Mouse (Mus musculus) thymus, adult 2 months (tissue): Measurements from ENCODE around the gene Mfap5. TPM values are rescaled to one million over a fixed set of nuclear protein-coding genes. Genes with fewer than 3 reads are reported as not detected.

Experiments
- DNase-seq: peaks from one replicate; pipeline ENCODE4 v3.0.0; 2021
- H3K27ac ChIP-seq: fragments of 200-500 bp; 2 replicates; pipeline ENCODE4 v1.5.1; 2012; ENCODE audit warnings: low read length, control low read depth; ENCODE audit not compliant: control insufficient read depth, insufficient read depth
- H3K27me3 ChIP-seq: fragments of 200-500 bp; 2 replicates; pipeline ENCODE4 v1.6.1; 2012; ENCODE audit warnings: mild to moderate bottlenecking, low read length, moderate library complexity, mixed read lengths; ENCODE audit not compliant: control insufficient read depth, insufficient read depth
- H3K36me3 ChIP-seq: fragments of 200-500 bp; 2 replicates; pipeline ENCODE4 v1.6.1; 2012; ENCODE audit warnings: mild to moderate bottlenecking, low read length, moderate library complexity; ENCODE audit not compliant: control insufficient read depth, insufficient read depth
- H3K4me1 ChIP-seq: fragments of 200-500 bp; replicated peaks from 2 replicates; pipeline ENCODE4 v1.6.1; 2012; ENCODE audit warnings: low read length; ENCODE audit not compliant: control insufficient read depth, insufficient read depth
- H3K4me3 ChIP-seq: fragments of 200-500 bp; 2 replicates; pipeline ENCODE4 v1.5.1; 2012; ENCODE audit warnings: mild to moderate bottlenecking, low read length, control low read depth, moderate library complexity; ENCODE audit not compliant: control insufficient read depth, insufficient read depth
- CTCF ChIP-seq: fragments of 200-500 bp; IDR thresholded peaks from 2 replicates; pipeline ENCODE4 v1.5.1; 2012; ENCODE audit warnings: mild to moderate bottlenecking, control low read depth, low read length, moderate library complexity, borderline replicate concordance; ENCODE audit not compliant: control insufficient read depth, poor library complexity, insufficient read depth; ENCODE audit errors: extremely low read depth
- POLR2A ChIP-seq: fragments of 200-500 bp; IDR thresholded peaks from 2 replicates; pipeline ENCODE4 v1.6.1; 2012; ENCODE audit warnings: mild to moderate bottlenecking, low read length, control low read depth, moderate library complexity; ENCODE audit not compliant: control insufficient read depth, poor library complexity, insufficient read depth; ENCODE audit errors: extremely low read depth
- WGBS: fragments of 180-500 bp; shearing (Covaris S2); methylation state at CpG from one replicate; pipeline ENCODE4 v1.1.7; 2018; 5-methylcytosine and 5-hydroxymethylcytosine counted together
- polyA plus RNA-seq: library from polyadenylated mRNA; depleted of rRNA; stranded (reverse); fragments of >200 nt; gene quantifications from 2 replicates; pipeline ENCODE4 v1.2.3, GENCODE M21; 2012

Mfap5 gene
- polyA plus RNA-seq, 1 experiment = 26.2 TPM

DNA sequence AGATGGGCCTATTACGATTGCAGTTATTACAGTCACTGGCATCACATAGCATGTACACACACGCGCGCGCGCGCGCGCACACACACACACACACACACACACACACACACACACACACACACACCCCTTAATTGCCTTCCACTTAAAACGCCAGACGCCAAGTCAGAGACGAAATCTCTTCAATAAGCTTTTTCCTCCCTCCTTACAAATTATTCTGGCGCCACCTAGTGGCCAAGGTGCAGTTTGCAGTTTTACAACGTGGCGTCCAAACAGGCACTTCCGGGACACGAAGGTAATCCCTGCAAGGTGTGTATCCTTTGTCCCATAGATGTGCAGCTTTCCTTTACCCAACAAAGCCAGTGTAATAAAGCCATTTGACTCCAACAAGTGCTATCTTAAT, 54.8 kb downstream of the Mfap5 start:
- Histone ChIP-seq H3K4me1 (no peaks in the 10 kb centered on the region), H3K4me3 (no peak overlapping the region), H3K27me3 (no peaks in the 10 kb centered on the region), H3K36me3 (no peaks in the 10 kb centered on the region), H3K27ac (no peak overlapping the region)
- DNase-seq = peak; percentile 76
- TF ChIP-seq CTCF (peak; percentile 53; the same call in 1 of the 2 replicates), POLR2A (no peak)
- 8% methylated on average over 17 of the region's 17 CpGs for WGBS

DNA sequence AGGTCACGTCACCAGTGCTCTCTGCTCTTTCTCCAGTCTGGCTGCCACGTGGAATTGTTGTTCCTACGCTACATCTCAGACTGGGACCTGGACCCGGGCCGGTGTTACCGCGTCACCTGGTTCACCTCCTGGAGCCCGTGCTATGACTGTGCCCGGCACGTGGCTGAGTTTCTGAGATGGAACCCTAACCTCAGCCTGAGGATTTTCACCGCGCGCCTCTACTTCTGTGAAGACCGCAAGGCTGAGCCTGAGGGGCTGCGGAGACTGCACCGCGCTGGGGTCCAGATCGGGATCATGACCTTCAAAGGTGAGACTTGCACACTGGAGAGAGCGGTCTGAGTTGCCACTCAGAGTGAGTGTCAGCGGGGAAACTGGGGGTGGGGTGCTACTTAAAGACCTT, 55.4 kb downstream of the Mfap5 start:
- no peak for DNase-seq
- WGBS = 82% methylated on average over 20 of the region's 20 CpGs
- no peak for TF ChIP-seq POLR2A
- no peak for TF ChIP-seq CTCF
- Histone ChIP-seq H3K4me1 (no peaks in the 10 kb centered on the region), H3K36me3 (no peaks in the 10 kb centered on the region), H3K27ac (no peak overlapping the region), H3K4me3 (no peak overlapping the region), H3K27me3 (no peaks in the 10 kb centered on the region)

DNA sequence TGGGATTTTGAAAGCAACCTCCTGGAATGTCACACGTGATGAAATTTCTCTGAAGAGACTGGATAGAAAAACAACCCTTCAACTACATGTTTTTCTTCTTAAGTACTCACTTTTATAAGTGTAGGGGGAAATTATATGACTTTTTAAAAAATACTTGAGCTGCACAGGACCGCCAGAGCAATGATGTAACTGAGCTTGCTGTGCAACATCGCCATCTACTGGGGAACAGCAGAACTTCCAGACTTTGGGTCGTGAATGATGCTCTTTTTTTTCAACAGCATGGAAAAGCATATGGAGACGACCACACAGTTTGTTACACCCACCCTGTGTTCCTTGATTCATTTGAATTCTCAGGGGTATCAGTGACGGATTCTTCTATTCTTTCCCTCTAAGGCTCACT, 56.8 kb downstream of the Mfap5 start:
- DNase-seq = peak; percentile 50
- no peaks in the 10 kb centered on the region for H3K36me3 ChIP-seq
- H3K27ac ChIP-seq = no peak overlapping the region
- H3K4me1 ChIP-seq = no peaks in the 10 kb centered on the region
- H3K4me3 ChIP-seq = no peak overlapping the region
- WGBS = 4% methylated on average over 6 of the region's 6 CpGs
- no peak for TF ChIP-seq POLR2A
- TF ChIP-seq CTCF = no peak
- no peaks in the 10 kb centered on the region for H3K27me3 ChIP-seq

DNA sequence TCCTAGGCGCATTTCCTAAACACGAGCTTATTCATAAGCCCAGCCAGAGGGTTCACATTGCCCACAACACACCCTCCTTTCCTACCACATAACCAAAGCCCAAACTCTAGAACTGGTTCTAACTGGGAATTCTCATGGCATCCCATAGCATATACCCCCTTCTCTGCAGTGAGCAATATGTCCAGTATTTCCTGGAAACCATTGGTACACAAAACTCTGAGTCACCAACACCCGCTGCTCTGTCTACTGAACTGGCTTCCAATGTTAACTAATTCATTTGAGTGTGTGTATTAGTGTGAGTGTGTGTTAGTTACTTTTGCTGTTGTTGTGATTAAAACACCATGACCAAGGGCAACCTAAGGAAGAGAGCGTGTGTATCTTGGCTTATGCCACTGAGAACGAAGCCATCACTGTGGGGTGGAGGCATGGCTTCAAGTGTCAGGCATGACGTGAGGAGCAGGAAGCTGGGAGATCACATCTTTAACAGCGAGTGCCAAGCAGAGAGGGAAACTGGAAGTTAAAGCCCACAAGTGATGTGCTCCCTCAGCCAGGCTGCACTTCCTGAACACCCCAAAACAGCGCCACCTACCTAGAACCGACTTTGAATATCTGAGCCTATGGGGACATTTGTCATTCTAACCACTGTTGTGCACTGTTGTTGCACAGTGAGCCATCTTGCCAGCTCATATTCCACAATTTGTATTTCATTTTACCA, 59.6 kb downstream of the Mfap5 start:
- Histone ChIP-seq H3K36me3 (no peaks in the 10 kb centered on the region), H3K27me3 (no peaks in the 10 kb centered on the region), H3K4me1 (no peaks in the 10 kb centered on the region), H3K4me3 (no peak overlapping the region), H3K27ac (no peak overlapping the region)
- no peak for TF ChIP-seq CTCF
- no peak for TF ChIP-seq POLR2A
- DNase-seq = no peak
- 85% methylated on average over 9 of the region's 9 CpGs for WGBS

DNA sequence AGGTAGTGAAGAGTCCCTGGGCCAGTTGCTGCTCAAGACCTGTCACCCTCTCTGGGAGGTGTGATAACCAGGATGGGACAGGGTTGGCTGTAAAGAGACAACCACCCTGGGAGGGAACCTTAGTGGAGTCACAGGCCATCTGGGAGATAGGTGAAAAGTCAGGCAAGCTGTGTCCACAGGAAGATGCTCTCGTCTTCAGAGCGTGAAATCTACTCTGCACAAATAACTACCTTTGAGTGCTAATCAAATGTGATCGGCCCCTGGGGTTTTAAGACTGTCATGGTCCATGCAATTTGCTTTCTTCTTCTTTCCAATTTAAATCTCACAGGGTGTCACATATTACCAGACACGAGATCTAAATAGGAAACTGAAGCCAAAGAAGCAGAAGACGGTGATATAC, 63.5 kb downstream of the Mfap5 start:
- H3K4me1 ChIP-seq = no peaks in the 10 kb centered on the region
- no peak overlapping the region for H3K4me3 ChIP-seq
- TF ChIP-seq CTCF (no peak), POLR2A (no peak)
- H3K27me3 ChIP-seq = no peaks in the 10 kb centered on the region
- no peak for DNase-seq
- no peaks in the 10 kb centered on the region for H3K36me3 ChIP-seq
- no peak overlapping the region for H3K27ac ChIP-seq
- 90% methylated on average over 5 of the region's 5 CpGs for WGBS

DNA sequence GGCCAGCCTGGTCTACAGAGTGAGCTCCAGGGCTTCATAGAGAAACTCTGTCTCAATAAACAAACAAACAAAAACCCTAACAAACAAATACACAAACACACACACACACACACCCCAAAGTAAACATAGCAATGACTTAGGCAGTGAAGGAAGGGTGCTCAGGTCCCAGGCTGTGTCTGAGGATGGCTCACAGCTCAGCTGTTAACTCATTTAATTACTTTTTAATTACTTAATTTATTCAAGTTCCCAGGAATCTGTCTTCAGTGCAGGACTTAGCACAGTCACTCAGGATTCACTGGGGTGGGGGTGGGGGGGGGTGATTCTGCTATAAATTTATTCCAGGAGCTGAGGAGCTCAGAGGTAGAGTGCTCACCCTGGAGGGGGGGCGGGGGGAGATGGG, 64.1 kb downstream of the Mfap5 start:
- no peaks in the 10 kb centered on the region for H3K27me3 ChIP-seq
- no peaks in the 10 kb centered on the region for H3K36me3 ChIP-seq
- TF ChIP-seq POLR2A = no peak
- TF ChIP-seq CTCF = no peak
- DNase-seq = no peak
- no peaks in the 10 kb centered on the region for H3K4me1 ChIP-seq
- H3K4me3 ChIP-seq = no peak overlapping the region
- H3K27ac ChIP-seq = no peak overlapping the region
- 94% methylated on average over 1 of the region's 1 CpGs for WGBS
